Mouse (Mus musculus): ENCODE measurements around the gene Mpp1.
A peak's percentile ranks its signal among the peaks of the same experiment; 100 is the strongest.

Mpp1 gene

GRCm38 (mm10) chrX:75084774-75085508, 45.9 kb downstream of the Mpp1 start, which contains the start of gene Gab3:
TSS of gene Gab3 (minus strand) at chrX:75085458.
- DNase-seq (ENCODE audit: low read depth, low spot score) = peak; percentile 49

- DNase-seq (ENCODE audit: low read depth, low spot score) = no peak
Measured at GRCm38 (mm10) chrX:75083982-75084773, 46.6 kb downstream of the Mpp1 start.

- peak; percentile 23 for DNase-seq (ENCODE audit: low read depth, low spot score)
Measured at GRCm38 (mm10) chrX:75082351-75082750, 48.5 kb downstream of the Mpp1 start.

Measured in ES-CJ7 (cell line).